Mouse (Mus musculus) MEL (cell line): ENCODE measurements at regions not wholly inside any gene's neighbourhood (a gene's known extent, or its start where the extent isn't known, plus 50 kb on each side); places are given as distances from the start of the nearest gene placed in this dataset.

Experiments
- CTCF ChIP-seq, 3 experiments: IDR thresholded peaks in 2 of 3; conservative IDR thresholded peaks in 1 of 3; 2 replicates each; pipeline ENCODE4 v1.5.1; 2011 to 2012; ENCODE audit warnings: low read length in 3 of 3, low read depth in 2 of 3, mild to moderate bottlenecking in 2 of 3, improper control_type of control experiment in 1 of 3, inconsistent platforms in 1 of 3, mixed read lengths in 1 of 3, moderate library complexity in 1 of 3; ENCODE audit not compliant: control insufficient read depth in 1 of 3, insufficient read depth in 1 of 3, poor library complexity in 1 of 3, severe bottlenecking in 1 of 3
- NRF1 ChIP-seq: IDR thresholded peaks from 2 replicates; pipeline ENCODE4 v1.6.1; 2014; ENCODE audit warnings: low read depth, mild to moderate bottlenecking, inconsistent platforms, low read length, improper control_type of control experiment, moderate library complexity; ENCODE audit not compliant: poor library complexity, insufficient read depth, severe bottlenecking

GRCm38 (mm10) chr17:4024384-4024783 is 328.3 kb upstream of the Nox3 start:
- TF ChIP-seq CTCF (IDR thresholded peaks at IDR 0.05 in 2 of 3, conservative IDR thresholded peaks at IDR 0.05 in 1 of 3; ENCODE audit: control insufficient read depth in 1 of 3, insufficient read depth in 1 of 3, low read depth in 2 of 3, low read length in 3 of 3, poor library complexity in 1 of 3, severe bottlenecking in 1 of 3) (no peak), NRF1 (no peak)
